Comparison of ENCODE assay signal across 8 mouse cellular contexts in genomic region chr10:43378279-43378678, GRCm38 (mm10).
DNase-seq lines count a peak whose midpoint lies in the region; ATAC-seq and TF ChIP-seq lines count a peak whose summit lies in the region.

No protein-coding gene starts in this region.

- no peak overlapping the region for H3K4me2 ChIP-seq in embryonic facial prominence, embryonic 11.5 days (ENCODE audit: low read depth, low read length)
- no peak overlapping the region for H3K4me2 ChIP-seq in kidney, embryonic 15.5 days
- no peak overlapping the region for H3K4me2 ChIP-seq in stomach, postnatal 0 days (replicated peaks; ENCODE audit: low read depth)

- H3K27ac ChIP-seq in embryonic facial prominence, embryonic 11.5 days (replicated peaks; ENCODE audit: low read depth, low read length), result no peak overlapping the region
- 0 out of 2 replicates have a peak overlapping the region, but pooled peaks have one; percentile 27 for H3K27ac ChIP-seq in kidney, embryonic 15.5 days
- no peak overlapping the region for H3K27ac ChIP-seq in stomach, postnatal 0 days (replicated peaks)

- H3K36me3 ChIP-seq in embryonic facial prominence, embryonic 11.5 days (replicated peaks; ENCODE audit: control insufficient read depth, insufficient read depth, low read depth, low read length), result no peaks in the 10 kb centered on the region
- 0 out of 2 replicates have a peak, but pooled peaks cover 2% of the 10 kb centered on the region for H3K36me3 ChIP-seq in kidney, embryonic 15.5 days
- H3K36me3 ChIP-seq in stomach, postnatal 0 days (ENCODE audit: control insufficient read depth, insufficient read depth, low read length), result no peaks in the 10 kb centered on the region

- ATAC-seq in frontal cortex, adult (ENCODE audit: low TSS enrichment), result peak; percentile 83
- no peak for ATAC-seq in embryonic facial prominence, embryonic 11.5 days (replicated peaks; ENCODE audit: insufficient number of reproducible peaks, low FRiP score, low TSS enrichment, low read depth)
- no peak for ATAC-seq in kidney, embryonic 15.5 days (replicated peaks; ENCODE audit: low FRiP score)
- no peak for ATAC-seq in stomach, postnatal 0 days (ENCODE audit: low FRiP score, low TSS enrichment)

- H3K27me3 ChIP-seq in embryonic facial prominence, embryonic 11.5 days (ENCODE audit: control insufficient read depth, insufficient read depth, low read length), result no peaks in the 10 kb centered on the region
- no peaks in the 10 kb centered on the region for H3K27me3 ChIP-seq in kidney, embryonic 15.5 days
- no peaks in the 10 kb centered on the region for H3K27me3 ChIP-seq in stomach, postnatal 0 days (ENCODE audit: control insufficient read depth, insufficient read depth, low read length)

- DNase-seq in frontal cortex, postnatal 14 days (ENCODE audit: low spot score in 2 of 2), result no peak
- peak; percentile 77 for DNase-seq in A20 (ENCODE audit: low read depth, low spot score)
- peak; percentile 50 to 54 for DNase-seq in adrenal gland, postnatal 36 days
- DNase-seq in embryonic facial prominence, embryonic 11.5 days (ENCODE audit: low spot score), result peak; percentile 67
- peak; percentile 67 for DNase-seq in lung, postnatal 36 days
- peak; percentile 55 for DNase-seq in stomach, postnatal 0 days (ENCODE audit: low spot score)

- 38% methylated on average over 5 of the region's 5 CpGs for WGBS in embryonic facial prominence, embryonic 11.5 days
- 52% methylated on average over 5 of the region's 5 CpGs for WGBS in kidney, embryonic 15.5 days
- 50% methylated on average over 5 of the region's 5 CpGs for WGBS in stomach, postnatal 0 days

- H3K4me1 ChIP-seq in embryonic facial prominence, embryonic 11.5 days (ENCODE audit: control insufficient read depth, insufficient read depth, low read length), result no peaks in the 10 kb centered on the region
- H3K4me1 ChIP-seq in kidney, embryonic 15.5 days, result peaks cover 6% of the 10 kb centered on the region
- no peaks in the 10 kb centered on the region for H3K4me1 ChIP-seq in stomach, postnatal 0 days (replicated peaks; ENCODE audit: control insufficient read depth, insufficient read depth)

- H3K9ac ChIP-seq in embryonic facial prominence, embryonic 11.5 days (replicated peaks; ENCODE audit: low read length), result no peak overlapping the region
- H3K9ac ChIP-seq in kidney, embryonic 15.5 days, result no peak overlapping the region
- H3K9ac ChIP-seq in stomach, postnatal 0 days (ENCODE audit: low read length), result no peak overlapping the region

- no peak for TF ChIP-seq EP300 in stomach, postnatal 0 days (optimal IDR thresholded peaks at IDR 0.05)

- H3K9me3 ChIP-seq in embryonic facial prominence, embryonic 11.5 days (replicated peaks; ENCODE audit: control insufficient read depth, low read length), result no peaks in the 10 kb centered on the region
- no peaks in the 10 kb centered on the region for H3K9me3 ChIP-seq in kidney, embryonic 15.5 days (replicated peaks)
- no peaks in the 10 kb centered on the region for H3K9me3 ChIP-seq in stomach, postnatal 0 days (ENCODE audit: control insufficient read depth, low read length)

- no peak overlapping the region for H3K4me3 ChIP-seq in embryonic facial prominence, embryonic 11.5 days (ENCODE audit: low read depth, low read length)
- no peak overlapping the region for H3K4me3 ChIP-seq in kidney, embryonic 15.5 days (replicated peaks)
- H3K4me3 ChIP-seq in stomach, postnatal 0 days (ENCODE audit: low read depth, low read length), result no peak overlapping the region

- TF ChIP-seq CTCF in stomach, postnatal 0 days (IDR thresholded peaks at IDR 0.05; ENCODE audit: low read depth), result peak; percentile 77

Comparison
In these comparisons a context has a peak if more than half of its experiments do, and no peak if none do; other contexts are left out.
1. DNase-seq: peak in A20 (single experiment), adrenal gland, postnatal 36 days (2 of 2), embryonic facial prominence, embryonic 11.5 days (single experiment), lung, postnatal 36 days (single experiment) and stomach, postnatal 0 days (single experiment); none in frontal cortex, postnatal 14 days (0 of 2).